ENCODE assay signal across 17 mouse cellular contexts in the genomic region with DNA sequence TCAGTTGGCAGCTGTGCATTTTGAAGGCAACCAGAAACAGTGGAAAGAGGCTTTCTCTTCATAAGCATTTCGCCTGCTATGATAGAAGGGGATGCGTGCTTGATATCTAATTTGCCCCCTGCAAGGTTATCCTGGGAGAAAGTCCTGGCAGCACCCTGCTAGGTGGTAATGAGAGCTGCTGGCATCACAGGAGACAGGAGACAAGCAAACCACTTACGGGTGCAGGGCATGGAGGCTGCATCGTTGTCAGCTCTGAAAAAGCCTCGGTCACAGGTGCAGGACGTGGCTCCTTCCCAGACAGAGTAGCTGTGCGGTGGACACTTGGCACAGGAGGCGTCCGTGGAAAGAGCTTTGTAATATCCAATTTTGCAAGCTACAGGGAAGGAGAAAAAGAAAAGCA.
DNase-seq lines count a peak whose midpoint lies in the region; ATAC-seq lines count a peak whose summit lies in the region.
"Had no signal": no experiment of that assay in that cellular context is flagged by ENCODE, and none has a peak within 500 bp of the region (broad histone marks: within the 10 kb centered on the region; RNA-seq: fewer than 3 reads in every experiment).

No protein-coding gene starts in this region.

- no peak for DNase-seq in hindbrain, embryonic 11.5 days (ENCODE audit: low spot score)
- no peak for DNase-seq in midbrain, embryonic 14.5 days
- DNase-seq in midbrain, embryonic 11.5 days (ENCODE audit: low spot score, missing footprints): no peak
- peak; percentile 41 for DNase-seq in forebrain, embryonic 14.5 days (ENCODE audit: low spot score)
- DNase-seq: adrenal gland, postnatal 36 days; cerebellum, adult 9-10 months; heart, adult 2 months; lung, embryonic 14.5 days; lung, postnatal 4 days; right cerebral cortex, postnatal 25 days; thymus, postnatal 4 days had no signal

- H3K4me1 ChIP-seq in hindbrain, embryonic 12.5 days: peaks cover 44% of the 10 kb centered on the region
- no peaks in the 10 kb centered on the region; the same call in 1 of the 2 replicates for H3K4me1 ChIP-seq in hindbrain, embryonic 11.5 days (replicated peaks; ENCODE audit: control insufficient read depth, insufficient read depth, low read length)
- H3K4me1 ChIP-seq in midbrain, embryonic 14.5 days (ENCODE audit: control insufficient read depth, insufficient read depth, low read length): peaks cover 20% of the 10 kb centered on the region
- H3K4me1 ChIP-seq in midbrain, embryonic 11.5 days (ENCODE audit: control insufficient read depth, insufficient read depth, low read length): peaks cover 11% of the 10 kb centered on the region
- peaks cover 46% of the 10 kb centered on the region for H3K4me1 ChIP-seq in forebrain, embryonic 14.5 days (ENCODE audit: control insufficient read depth, insufficient read depth, low read length)
- peaks cover 12% of the 10 kb centered on the region; the same call in 1 of the 2 replicates for H3K4me1 ChIP-seq in stomach, embryonic 15.5 days
- H3K4me1 ChIP-seq: liver, embryonic 12.5 days had no signal

- no peak overlapping the region for H3K4me3 ChIP-seq in hindbrain, embryonic 12.5 days
- no peak overlapping the region for H3K4me3 ChIP-seq in hindbrain, embryonic 11.5 days (ENCODE audit: low read depth, low read length)
- H3K4me3 ChIP-seq in midbrain, embryonic 14.5 days (replicated peaks; ENCODE audit: low read depth, low read length): no peak overlapping the region
- no peak overlapping the region for H3K4me3 ChIP-seq in midbrain, embryonic 11.5 days (ENCODE audit: low read depth, low read length)
- no peak overlapping the region for H3K4me3 ChIP-seq in forebrain, embryonic 14.5 days (ENCODE audit: low read depth, low read length)
- no peak overlapping the region for H3K4me3 ChIP-seq in stomach, embryonic 15.5 days (replicated peaks)
- H3K4me3 ChIP-seq: heart, adult 2 months; liver, embryonic 12.5 days had no signal

- H3K4me2 ChIP-seq in hindbrain, embryonic 12.5 days (replicated peaks): no peak overlapping the region
- no peak overlapping the region for H3K4me2 ChIP-seq in hindbrain, embryonic 11.5 days (replicated peaks; ENCODE audit: low read depth, low read length)
- no peak overlapping the region for H3K4me2 ChIP-seq in midbrain, embryonic 14.5 days (ENCODE audit: low read length)
- no peak overlapping the region for H3K4me2 ChIP-seq in midbrain, embryonic 11.5 days
- no peak overlapping the region for H3K4me2 ChIP-seq in forebrain, embryonic 14.5 days (ENCODE audit: low read length)
- no peak overlapping the region for H3K4me2 ChIP-seq in stomach, embryonic 15.5 days
- H3K4me2 ChIP-seq: liver, embryonic 12.5 days; lung, embryonic 14.5 days had no signal

- WGBS in hindbrain, embryonic 12.5 days: 79% methylated on average over 9 of the region's 9 CpGs
- whole genome bisulfite sequencing in hindbrain, embryonic 11.5 days: 84% methylated on average over 9 of the region's 9 CpGs
- WGBS in midbrain, embryonic 14.5 days: 76% methylated on average over 9 of the region's 9 CpGs
- 87% methylated on average over 9 of the region's 9 CpGs for WGBS in midbrain, embryonic 11.5 days
- WGBS in forebrain, embryonic 14.5 days: 68% methylated on average over 9 of the region's 9 CpGs
- 72% methylated on average over 9 of the region's 9 CpGs for WGBS in stomach, embryonic 15.5 days

- H3K9ac ChIP-seq in hindbrain, embryonic 12.5 days: no peak overlapping the region
- no peak overlapping the region for H3K9ac ChIP-seq in hindbrain, embryonic 11.5 days (ENCODE audit: low read depth, low read length)
- no peak overlapping the region for H3K9ac ChIP-seq in midbrain, embryonic 14.5 days (replicated peaks; ENCODE audit: low read length)
- H3K9ac ChIP-seq in midbrain, embryonic 11.5 days (ENCODE audit: low read length): no peak overlapping the region
- H3K9ac ChIP-seq in forebrain, embryonic 14.5 days (ENCODE audit: low read length): peak overlapping the region; percentile 37; the same call in 1 of the 2 replicates
- H3K9ac ChIP-seq in stomach, embryonic 15.5 days: no peak overlapping the region
- H3K9ac ChIP-seq: liver, embryonic 12.5 days; lung, embryonic 14.5 days had no signal

- H3K9me3 ChIP-seq in hindbrain, embryonic 12.5 days (replicated peaks): no peaks in the 10 kb centered on the region
- H3K9me3 ChIP-seq in hindbrain, embryonic 11.5 days (ENCODE audit: control insufficient read depth, low read length): no peaks in the 10 kb centered on the region
- H3K9me3 ChIP-seq in midbrain, embryonic 14.5 days (ENCODE audit: control insufficient read depth, low read length): no peaks in the 10 kb centered on the region
- H3K9me3 ChIP-seq in midbrain, embryonic 11.5 days (ENCODE audit: control insufficient read depth, low read length): no peaks in the 10 kb centered on the region
- no peaks in the 10 kb centered on the region for H3K9me3 ChIP-seq in forebrain, embryonic 14.5 days (replicated peaks; ENCODE audit: control insufficient read depth, low read length)
- no peaks in the 10 kb centered on the region for H3K9me3 ChIP-seq in stomach, embryonic 15.5 days
- H3K9me3 ChIP-seq: liver, embryonic 12.5 days had no signal

- H3K27me3 ChIP-seq in hindbrain, embryonic 12.5 days: no peaks in the 10 kb centered on the region
- no peaks in the 10 kb centered on the region for H3K27me3 ChIP-seq in hindbrain, embryonic 11.5 days (ENCODE audit: control insufficient read depth, insufficient read depth, low read length)
- no peaks in the 10 kb centered on the region for H3K27me3 ChIP-seq in midbrain, embryonic 14.5 days (ENCODE audit: control insufficient read depth, insufficient read depth, low read length)
- no peaks in the 10 kb centered on the region for H3K27me3 ChIP-seq in midbrain, embryonic 11.5 days (ENCODE audit: control insufficient read depth, insufficient read depth, low read length)
- no peaks in the 10 kb centered on the region for H3K27me3 ChIP-seq in forebrain, embryonic 14.5 days (replicated peaks; ENCODE audit: control insufficient read depth, insufficient read depth, low read length)
- no peaks in the 10 kb centered on the region for H3K27me3 ChIP-seq in stomach, embryonic 15.5 days (replicated peaks)
- H3K27me3 ChIP-seq: Patski had no signal

- peak overlapping the region; percentile 58; the same call in 1 of the 2 replicates for H3K27ac ChIP-seq in hindbrain, embryonic 12.5 days
- H3K27ac ChIP-seq in hindbrain, embryonic 11.5 days (ENCODE audit: low read depth, low read length): no peak overlapping the region
- peak overlapping the region; percentile 45; the same call in 1 of the 2 replicates for H3K27ac ChIP-seq in midbrain, embryonic 14.5 days (replicated peaks; ENCODE audit: low read depth, low read length)
- no peak overlapping the region for H3K27ac ChIP-seq in midbrain, embryonic 11.5 days (ENCODE audit: low read depth, low read length)
- peak overlapping the region; percentile 75 for H3K27ac ChIP-seq in forebrain, embryonic 14.5 days (ENCODE audit: low read depth, low read length)
- H3K27ac ChIP-seq in stomach, embryonic 15.5 days: 0 out of 2 replicates have a peak overlapping the region, but pooled peaks have one; percentile 11
- H3K27ac ChIP-seq: heart, adult 2 months; liver, embryonic 12.5 days had no signal

- peaks cover 5% of the 10 kb centered on the region; the same call in 1 of the 2 replicates for H3K36me3 ChIP-seq in hindbrain, embryonic 12.5 days
- H3K36me3 ChIP-seq in hindbrain, embryonic 11.5 days (ENCODE audit: control insufficient read depth, insufficient read depth, low read length): no peaks in the 10 kb centered on the region
- peaks cover 9% of the 10 kb centered on the region; the same call in 1 of the 2 replicates for H3K36me3 ChIP-seq in midbrain, embryonic 14.5 days (ENCODE audit: control insufficient read depth, insufficient read depth, low read length)
- H3K36me3 ChIP-seq in midbrain, embryonic 11.5 days (ENCODE audit: control insufficient read depth, insufficient read depth, low read length): peaks cover 6% of the 10 kb centered on the region; the same call in 1 of the 2 replicates
- H3K36me3 ChIP-seq in forebrain, embryonic 14.5 days (ENCODE audit: control insufficient read depth, insufficient read depth, low read length): peaks cover 21% of the 10 kb centered on the region
- no peaks in the 10 kb centered on the region for H3K36me3 ChIP-seq in stomach, embryonic 15.5 days
- H3K36me3 ChIP-seq: liver, embryonic 12.5 days had no signal

- no peak for ATAC-seq in hindbrain, embryonic 12.5 days (ENCODE audit: low FRiP score)
- ATAC-seq in hindbrain, embryonic 11.5 days (ENCODE audit: low FRiP score): no peak
- no peak for ATAC-seq in midbrain, embryonic 14.5 days (ENCODE audit: low FRiP score, low TSS enrichment)
- ATAC-seq in midbrain, embryonic 11.5 days (ENCODE audit: low FRiP score): no peak
- no peak; the same call in 1 of the 2 replicates for ATAC-seq in forebrain, embryonic 14.5 days
- ATAC-seq in stomach, embryonic 15.5 days (ENCODE audit: insufficient read depth, low FRiP score, low read depth): peak; percentile 50; the same call in 1 of the 2 replicates
- no peak for ATAC-seq in megakaryocyte, adult 5-6 weeks (ENCODE audit: poor library complexity, severe bottlenecking)
- ATAC-seq: activated CD4-positive, CD25-positive, alpha-beta regulatory T cell, adult 4 months; liver, embryonic 12.5 days; Patski had no signal

Comparison
In these comparisons a context has a peak if more than half of its experiments do, and no peak if none do; other contexts are left out.
1. H3K27ac ChIP-seq: peak in hindbrain, embryonic 12.5 days (single experiment), midbrain, embryonic 14.5 days (single experiment), forebrain, embryonic 14.5 days (single experiment) and stomach, embryonic 15.5 days (single experiment); none in hindbrain, embryonic 11.5 days (single experiment) and midbrain, embryonic 11.5 days (single experiment).